Mouse (Mus musculus): ENCODE results near the gene Stat4. TPM values are rescaled to one million over a fixed set of nuclear protein-coding genes. Genes with fewer than 3 reads are reported as not detected.

Stat4 gene
- polyA plus RNA-seq, 1 experiment from 2014 or later: 0.38 TPM

DNA sequence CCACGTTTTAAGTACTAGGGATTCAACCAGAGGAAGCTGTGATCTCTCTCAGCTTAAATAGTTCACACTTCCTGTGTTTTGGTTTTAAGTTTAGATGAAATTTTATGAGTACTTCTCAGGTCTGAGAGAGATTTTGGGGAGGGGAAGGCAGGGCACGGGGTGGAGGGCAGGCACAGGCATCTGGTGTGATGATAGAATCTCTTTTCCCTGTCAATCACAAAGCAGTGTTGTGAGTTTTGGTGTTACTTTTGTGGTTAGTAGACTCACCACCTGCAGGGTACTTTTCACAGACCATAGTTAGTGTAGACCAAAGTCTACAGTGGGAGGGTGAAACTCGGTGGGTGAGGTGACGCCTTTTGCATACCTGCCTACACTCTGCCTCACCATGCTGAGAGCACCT lies 32.7 kb downstream of the Stat4 start:
- TF ChIP-seq CTCF (IDR thresholded peaks at IDR 0.05; ENCODE audit: low read depth): no peak
- ATAC-seq: no peak
- 54% methylated on average over 4 of the region's 4 CpGs for WGBS

DNA sequence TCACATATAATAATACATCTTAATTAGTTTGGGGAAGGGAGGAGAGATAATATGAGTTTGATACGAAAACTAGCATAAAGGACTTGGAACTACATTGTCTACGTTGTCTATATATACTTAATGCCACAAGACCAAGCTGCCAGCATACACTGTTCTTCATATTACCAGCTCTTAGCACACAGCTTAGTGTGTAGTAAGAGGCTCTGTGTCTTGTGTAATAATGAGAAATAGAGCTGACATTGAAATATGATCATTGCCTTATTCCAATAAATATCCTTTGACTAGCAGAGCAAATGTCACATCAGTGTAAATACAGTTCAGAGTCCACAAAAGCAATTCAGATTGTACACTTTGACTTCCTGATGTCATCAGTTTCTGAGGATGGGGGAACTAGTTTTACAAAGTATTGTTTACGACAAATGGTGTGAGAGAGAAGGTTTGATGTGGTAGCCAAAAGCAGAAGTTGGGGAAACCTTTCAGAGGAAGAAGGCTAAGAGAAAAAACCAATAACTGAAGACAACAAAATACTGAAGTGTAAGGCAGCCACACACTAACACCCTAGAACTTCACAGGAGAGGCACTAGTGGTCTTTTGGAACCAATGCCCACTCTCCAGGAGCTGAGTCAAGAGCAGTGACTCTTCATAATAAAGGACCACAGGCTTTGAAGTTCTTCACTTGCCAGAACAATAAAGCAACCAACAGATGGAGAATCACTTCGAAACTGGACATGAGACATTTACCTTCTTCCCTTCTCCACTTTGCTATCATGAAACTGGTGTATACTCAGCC lies 35.2 kb downstream of the Stat4 start:
- peak; percentile 82 for ATAC-seq
- Histone ChIP-seq H3K4me3 (ENCODE audit: low read depth, low read length) (no peak overlapping the region), H3K9me3 (ENCODE audit: control insufficient read depth) (no peaks in the 10 kb centered on the region), H3K4me1 (replicated peaks; ENCODE audit: control insufficient read depth, insufficient read depth, low read length) (no peaks in the 10 kb centered on the region), H3K4me2 (replicated peaks; ENCODE audit: low read depth) (no peak overlapping the region), H3K27me3 (replicated peaks; ENCODE audit: control insufficient read depth, insufficient read depth, low read length) (no peaks in the 10 kb centered on the region), H3K9ac (ENCODE audit: low read depth, low read length) (no peak overlapping the region), H3K36me3 (ENCODE audit: control insufficient read depth, insufficient read depth) (no peaks in the 10 kb centered on the region), H3K27ac (ENCODE audit: low read depth, low read length) (no peak overlapping the region)
- WGBS: 72% methylated on average over 4 of the region's 4 CpGs
- no peak for TF ChIP-seq CTCF (IDR thresholded peaks at IDR 0.05; ENCODE audit: low read depth)

More for the DNA sequence above, 32.7 kb downstream of the Stat4 start:
- Histone ChIP-seq H3K27ac (ENCODE audit: low read depth, low read length) (no peak overlapping the region), H3K4me3 (ENCODE audit: low read depth, low read length) (no peak overlapping the region), H3K36me3 (ENCODE audit: control insufficient read depth, insufficient read depth) (no peaks in the 10 kb centered on the region), H3K9ac (ENCODE audit: low read depth, low read length) (no peak overlapping the region), H3K4me2 (replicated peaks; ENCODE audit: low read depth) (no peak overlapping the region), H3K9me3 (ENCODE audit: control insufficient read depth) (no peaks in the 10 kb centered on the region), H3K4me1 (replicated peaks; ENCODE audit: control insufficient read depth, insufficient read depth, low read length) (no peaks in the 10 kb centered on the region), H3K27me3 (replicated peaks; ENCODE audit: control insufficient read depth, insufficient read depth, low read length) (no peaks in the 10 kb centered on the region)

DNA sequence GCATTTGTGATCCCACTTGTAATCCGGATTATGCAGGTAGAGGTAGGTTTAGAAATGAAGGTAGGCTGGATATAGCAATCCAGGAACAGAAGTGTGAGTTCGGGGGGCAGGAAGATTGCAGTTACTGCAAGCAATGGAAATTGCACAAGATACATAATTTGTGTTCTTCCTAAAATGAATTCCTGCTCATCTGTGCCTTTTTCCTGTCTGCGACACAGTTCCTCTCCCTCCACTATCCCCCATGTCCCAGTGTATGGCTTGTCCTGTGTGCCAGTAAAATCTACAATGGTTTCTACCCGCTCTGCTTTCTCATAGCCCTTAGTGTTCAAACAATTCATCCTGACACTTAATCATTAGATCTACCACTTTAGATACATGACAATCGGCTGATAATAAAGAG lies 41.7 kb downstream of the Stat4 start:
- TF ChIP-seq CTCF (IDR thresholded peaks at IDR 0.05; ENCODE audit: low read depth): no peak
- no peak for ATAC-seq
- H3K4me3 ChIP-seq (ENCODE audit: low read depth, low read length): no peak overlapping the region
- no peaks in the 10 kb centered on the region for H3K36me3 ChIP-seq (ENCODE audit: control insufficient read depth, insufficient read depth)
- H3K4me2 ChIP-seq (replicated peaks; ENCODE audit: low read depth): no peak overlapping the region
- H3K4me1 ChIP-seq (replicated peaks; ENCODE audit: control insufficient read depth, insufficient read depth, low read length): no peaks in the 10 kb centered on the region
- H3K9ac ChIP-seq (ENCODE audit: low read depth, low read length): no peak overlapping the region
- H3K9me3 ChIP-seq (ENCODE audit: control insufficient read depth): no peaks in the 10 kb centered on the region
- H3K27me3 ChIP-seq (replicated peaks; ENCODE audit: control insufficient read depth, insufficient read depth, low read length): no peaks in the 10 kb centered on the region
- H3K27ac ChIP-seq (ENCODE audit: low read depth, low read length): no peak overlapping the region
- 88% methylated on average over 5 of the region's 5 CpGs for WGBS

DNA sequence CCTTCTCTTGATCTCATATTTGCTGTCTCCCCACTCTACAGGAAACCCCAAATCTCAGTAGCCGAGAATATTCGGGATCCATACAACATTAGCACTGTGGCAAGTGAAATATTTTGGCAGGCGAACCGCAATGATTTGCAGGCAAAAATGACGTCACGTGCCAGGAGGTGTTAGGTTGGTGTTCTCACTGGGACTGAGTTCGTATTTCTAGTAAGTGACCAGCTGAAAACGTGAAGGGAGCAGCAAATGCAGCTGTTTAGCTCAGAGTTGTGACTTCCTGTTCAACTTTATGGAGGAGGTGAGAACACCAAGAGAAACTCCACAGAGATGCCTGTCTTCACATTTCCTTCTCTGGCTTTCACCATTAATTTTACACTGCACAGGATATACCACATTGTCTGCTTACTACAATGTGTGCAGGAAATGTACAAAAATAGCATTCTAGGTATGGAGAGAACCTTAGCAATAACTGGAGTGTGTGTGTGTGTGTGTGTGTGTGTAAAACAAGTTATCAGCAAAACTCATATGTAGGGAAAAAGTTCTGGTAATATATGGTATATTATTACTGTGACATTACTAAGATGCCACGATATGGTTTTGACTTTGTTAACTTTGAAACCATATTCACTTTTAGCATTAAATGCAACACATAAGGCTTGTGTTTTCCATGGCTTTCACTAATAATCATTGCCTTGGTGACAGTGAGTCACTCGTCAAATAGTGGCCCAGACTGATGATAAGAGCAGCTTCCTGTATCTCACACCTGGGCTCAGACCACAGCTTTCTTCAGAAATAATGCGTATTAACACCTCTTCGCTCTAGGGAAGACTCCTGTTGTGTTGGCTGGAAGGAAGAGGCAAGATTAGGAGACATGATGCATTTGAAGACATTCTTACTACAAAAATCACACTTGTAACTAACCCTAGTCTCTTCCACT lies 48.1 kb downstream of the Stat4 start:
- 74% methylated on average over 12 of the region's 12 CpGs for WGBS
- no peak overlapping the region for H3K4me2 ChIP-seq (replicated peaks; ENCODE audit: low read depth)
- no peak for ATAC-seq
- H3K27me3 ChIP-seq (replicated peaks; ENCODE audit: control insufficient read depth, insufficient read depth, low read length): no peaks in the 10 kb centered on the region
- TF ChIP-seq CTCF (IDR thresholded peaks at IDR 0.05; ENCODE audit: low read depth): no peak
- no peak overlapping the region for H3K9ac ChIP-seq (ENCODE audit: low read depth, low read length)
- no peaks in the 10 kb centered on the region for H3K9me3 ChIP-seq (ENCODE audit: control insufficient read depth)
- H3K4me3 ChIP-seq (ENCODE audit: low read depth, low read length): no peak overlapping the region
- H3K4me1 ChIP-seq (replicated peaks; ENCODE audit: control insufficient read depth, insufficient read depth, low read length): no peaks in the 10 kb centered on the region; the same call in 1 of the 2 replicates
- H3K27ac ChIP-seq (ENCODE audit: low read depth, low read length): no peak overlapping the region
- no peaks in the 10 kb centered on the region for H3K36me3 ChIP-seq (ENCODE audit: control insufficient read depth, insufficient read depth)

- no peak for TF ChIP-seq CTCF (IDR thresholded peaks at IDR 0.05; ENCODE audit: low read depth)
- 41% methylated on average over 7 of the region's 7 CpGs for WGBS
- no peak overlapping the region for H3K27ac ChIP-seq (ENCODE audit: low read depth, low read length)
- ATAC-seq: no peak
- H3K4me1 ChIP-seq (replicated peaks; ENCODE audit: control insufficient read depth, insufficient read depth, low read length): no peaks in the 10 kb centered on the region; the same call in 1 of the 2 replicates
- H3K36me3 ChIP-seq (ENCODE audit: control insufficient read depth, insufficient read depth): no peaks in the 10 kb centered on the region
- H3K4me2 ChIP-seq (replicated peaks; ENCODE audit: low read depth): no peak overlapping the region
- no peak overlapping the region for H3K4me3 ChIP-seq (ENCODE audit: low read depth, low read length)
- H3K9me3 ChIP-seq (ENCODE audit: control insufficient read depth): no peaks in the 10 kb centered on the region
- no peak overlapping the region for H3K9ac ChIP-seq (ENCODE audit: low read depth, low read length)
- H3K27me3 ChIP-seq (replicated peaks; ENCODE audit: control insufficient read depth, insufficient read depth, low read length): no peaks in the 10 kb centered on the region
Observed at GRCm38 (mm10) chr1:52039151-52039550, 52.2 kb downstream of the Stat4 start.

DNA sequence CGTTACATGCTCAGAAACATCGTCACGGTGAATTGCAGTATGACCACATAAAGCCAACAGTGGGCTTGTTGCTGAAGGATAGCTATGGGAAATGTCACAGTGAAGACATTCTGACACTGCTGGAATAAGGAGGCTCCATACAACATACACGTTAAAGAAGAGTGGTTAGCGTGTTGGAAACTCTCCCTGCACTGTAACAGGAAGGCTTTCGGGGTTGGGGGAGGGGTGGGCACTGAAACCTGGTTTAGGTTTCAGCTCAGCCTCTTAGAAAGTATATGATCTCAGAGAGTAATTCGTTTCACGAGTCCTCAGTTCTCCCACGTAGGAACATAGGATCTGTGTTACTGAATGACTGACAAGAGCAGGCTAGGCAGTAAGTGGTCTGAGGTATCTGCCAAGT lies 52.7 kb downstream of the Stat4 start:
- Histone ChIP-seq H3K27me3 (replicated peaks; ENCODE audit: control insufficient read depth, insufficient read depth, low read length) (no peaks in the 10 kb centered on the region), H3K4me3 (ENCODE audit: low read depth, low read length) (no peak overlapping the region), H3K9ac (ENCODE audit: low read depth, low read length) (no peak overlapping the region), H3K36me3 (ENCODE audit: control insufficient read depth, insufficient read depth) (no peaks in the 10 kb centered on the region), H3K4me2 (replicated peaks; ENCODE audit: low read depth) (no peak overlapping the region), H3K27ac (ENCODE audit: low read depth, low read length) (no peak overlapping the region), H3K4me1 (replicated peaks; ENCODE audit: control insufficient read depth, insufficient read depth, low read length) (no peaks in the 10 kb centered on the region; the same call in 1 of the 2 replicates), H3K9me3 (ENCODE audit: control insufficient read depth) (no peaks in the 10 kb centered on the region)
- no peak for ATAC-seq
- WGBS: 82% methylated on average over 9 of the region's 9 CpGs
- TF ChIP-seq CTCF (IDR thresholded peaks at IDR 0.05; ENCODE audit: low read depth): no peak
